10 mouse cellular contexts compared by ENCODE assay signal in genomic region chr13:64098992-64099391, GRCm38 (mm10). TPM values are rescaled to one million over a fixed set of nuclear protein-coding genes. Genes with fewer than 3 reads are reported as not detected.
A peak's percentile ranks its signal among the peaks of the same experiment; 100 is the strongest.
DNase-seq lines count a peak whose midpoint lies in the region; ATAC-seq lines count a peak whose summit lies in the region.
"Had no signal": no experiment of that assay in that cellular context is flagged by ENCODE, and none has a peak within 500 bp of the region (broad histone marks: within the 10 kb centered on the region; RNA-seq: fewer than 3 reads in every experiment).

No protein-coding gene starts in this region.

- no peak overlapping the region for H3K27ac ChIP-seq in hindbrain, embryonic 11.5 days (ENCODE audit: low read depth, low read length)
- no peak overlapping the region for H3K27ac ChIP-seq in hindbrain, embryonic 12.5 days
- no peak overlapping the region for H3K27ac ChIP-seq in hindbrain, embryonic 10.5 days

- no peak overlapping the region for H3K9ac ChIP-seq in hindbrain, embryonic 11.5 days (ENCODE audit: low read depth, low read length)
- no peak overlapping the region for H3K9ac ChIP-seq in hindbrain, embryonic 12.5 days

- H3K4me3 ChIP-seq in hindbrain, embryonic 11.5 days (ENCODE audit: low read depth, low read length) = no peak overlapping the region
- no peak overlapping the region for H3K4me3 ChIP-seq in hindbrain, embryonic 12.5 days
- H3K4me3 ChIP-seq in hindbrain, embryonic 10.5 days = no peak overlapping the region
- H3K4me3 ChIP-seq: erythroblast, embryonic 14.5 days had no signal

- H3K4me1 ChIP-seq in hindbrain, embryonic 11.5 days (replicated peaks; ENCODE audit: control insufficient read depth, insufficient read depth, low read length) = no peaks in the 10 kb centered on the region
- H3K4me1 ChIP-seq in hindbrain, embryonic 12.5 days = no peaks in the 10 kb centered on the region
- H3K4me1 ChIP-seq in hindbrain, embryonic 10.5 days (replicated peaks) = no peaks in the 10 kb centered on the region

- H3K9me3 ChIP-seq in hindbrain, embryonic 11.5 days (ENCODE audit: control insufficient read depth, low read length) = no peaks in the 10 kb centered on the region
- H3K9me3 ChIP-seq in hindbrain, embryonic 12.5 days (replicated peaks) = no peaks in the 10 kb centered on the region
- no peaks in the 10 kb centered on the region for H3K9me3 ChIP-seq in hindbrain, embryonic 10.5 days

- H3K4me2 ChIP-seq in hindbrain, embryonic 11.5 days (replicated peaks; ENCODE audit: low read depth, low read length) = no peak overlapping the region
- H3K4me2 ChIP-seq in hindbrain, embryonic 12.5 days (replicated peaks) = no peak overlapping the region

- 76% methylated on average over 9 of the region's 9 CpGs for WGBS in hindbrain, embryonic 11.5 days
- WGBS in hindbrain, embryonic 12.5 days = 77% methylated on average over 9 of the region's 9 CpGs
- 74% methylated on average over 9 of the region's 9 CpGs for WGBS in hindbrain, embryonic 10.5 days

- H3K27me3 ChIP-seq in hindbrain, embryonic 11.5 days (ENCODE audit: control insufficient read depth, insufficient read depth, low read length) = no peaks in the 10 kb centered on the region
- H3K27me3 ChIP-seq in hindbrain, embryonic 12.5 days = peaks cover 7% of the 10 kb centered on the region
- H3K27me3 ChIP-seq in splenic B cell, adult 2 months (ENCODE audit: control insufficient read depth, insufficient read depth, low read length, poor library complexity, severe bottlenecking) = no peaks in the 10 kb centered on the region
- H3K27me3 ChIP-seq in hindbrain, embryonic 10.5 days (ENCODE audit: insufficient read depth, poor library complexity, severe bottlenecking) = peaks cover 17% of the 10 kb centered on the region

- ATAC-seq in hindbrain, embryonic 11.5 days (ENCODE audit: low FRiP score) = no peak
- ATAC-seq in hindbrain, embryonic 12.5 days (ENCODE audit: low FRiP score) = no peak

- H3K36me3 ChIP-seq in hindbrain, embryonic 11.5 days (ENCODE audit: control insufficient read depth, insufficient read depth, low read length) = no peaks in the 10 kb centered on the region
- H3K36me3 ChIP-seq in hindbrain, embryonic 12.5 days = no peaks in the 10 kb centered on the region
- no peaks in the 10 kb centered on the region for H3K36me3 ChIP-seq in splenic B cell, adult 2 months (ENCODE audit: control insufficient read depth, insufficient read depth, low read length, poor library complexity, severe bottlenecking)
- H3K36me3 ChIP-seq in hindbrain, embryonic 10.5 days = no peaks in the 10 kb centered on the region

- peak; percentile 50 for DNase-seq in hindbrain, embryonic 11.5 days (ENCODE audit: low spot score)
- DNase-seq in urinary bladder, postnatal 25 days (ENCODE audit: low spot score) = peak; percentile 13
- no peak for DNase-seq in urinary bladder, postnatal 10 days (ENCODE audit: low spot score)
- DNase-seq in embryo, embryonic 11 days = peak; percentile 55
- peak; percentile 63 for DNase-seq in splenic B cell, adult 2 months (ENCODE audit: low read depth, low spot score)
- no peak for DNase-seq in urinary bladder, postnatal 36 days (ENCODE audit: low spot score in 2 of 2)
- no peak for DNase-seq in hindbrain, embryonic 10.5 days (ENCODE audit: low spot score)

RNA-seq across cellular contexts. Expression of gene Hsd17b3, which starts 10.0 kb away (rescaled TPM):
- not detected in 2 replicates for polyA plus RNA-seq in hindbrain, embryonic 11.5 days (2014; fragmentation: Nextera tagmentation; extraction: Ambion mirVana)
- polyA plus RNA-seq in hindbrain, embryonic 12.5 days (2016; fragmentation: Nextera tagmentation; extraction: Ambion mirVana) = not detected in 2 replicates
- not detected in 2 replicates for polyA plus RNA-seq in hindbrain, embryonic 10.5 days (2016; fragmentation: Nextera tagmentation; extraction: Ambion mirVana)
- polyA plus RNA-seq: erythroblast, embryonic 14.5 days; limb, embryonic 14.5 days had no signal

RNA-seq across cellular contexts. Expression of gene Slc35d2, which starts 30.2 kb away (rescaled TPM):
- 5.6 and 6.9 TPM in 2 replicates for polyA plus RNA-seq in hindbrain, embryonic 11.5 days (2014; fragmentation: Nextera tagmentation; extraction: Ambion mirVana)
- 4.7 and 5.9 TPM in 2 replicates for polyA plus RNA-seq in hindbrain, embryonic 12.5 days (2016; fragmentation: Nextera tagmentation; extraction: Ambion mirVana)
- polyA plus RNA-seq in hindbrain, embryonic 10.5 days (2016; fragmentation: Nextera tagmentation; extraction: Ambion mirVana) = 5.5 and 6.9 TPM in 2 replicates

RNA-seq across cellular contexts. Expression of gene Zfp367, which starts 54.0 kb away (rescaled TPM):
- 20.3 and 21.8 TPM in 2 replicates for polyA plus RNA-seq in hindbrain, embryonic 11.5 days (2014; fragmentation: Nextera tagmentation; extraction: Ambion mirVana)
- 13.8 and 14.0 TPM in 2 replicates for polyA plus RNA-seq in hindbrain, embryonic 12.5 days (2016; fragmentation: Nextera tagmentation; extraction: Ambion mirVana)
- polyA plus RNA-seq in hindbrain, embryonic 10.5 days (2016; fragmentation: Nextera tagmentation; extraction: Ambion mirVana) = 12.5 and 17.1 TPM in 2 replicates

Comparison
In these comparisons a context has a peak if more than half of its experiments do, and no peak if none do; other contexts are left out.
1. DNase-seq: peak in hindbrain, embryonic 11.5 days (single experiment), urinary bladder, postnatal 25 days (single experiment), embryo, embryonic 11 days (single experiment) and splenic B cell, adult 2 months (single experiment); none in urinary bladder, postnatal 10 days (single experiment), urinary bladder, postnatal 36 days (0 of 2) and hindbrain, embryonic 10.5 days (single experiment).